Mouse (Mus musculus): ENCODE measurements around the gene Ddost.

Gene Ddost

GRCm38 (mm10) chr4:138335648-138336047 lies 31.1 kb downstream of the Ddost start:
- DNase-seq (ENCODE audit: low read depth in 2 of 2, low spot score in 2 of 2), result no peak

GRCm38 (mm10) chr4:138336876-138337275 lies 32.3 kb downstream of the Ddost start:
- no peak for DNase-seq (ENCODE audit: low read depth in 2 of 2, low spot score in 2 of 2)

- no peak for DNase-seq (ENCODE audit: low read depth in 2 of 2, low spot score in 2 of 2)
Measured at GRCm38 (mm10) chr4:138337341-138337740, 32.8 kb downstream of the Ddost start.

- DNase-seq (ENCODE audit: low read depth in 2 of 2, low spot score in 2 of 2), result peak in 1 of 2 experiments; percentile 26
Measured at GRCm38 (mm10) chr4:138339963-138340362, 35.4 kb downstream of the Ddost start.

- DNase-seq (ENCODE audit: low read depth in 2 of 2, low spot score in 2 of 2), result no peak
Measured at GRCm38 (mm10) chr4:138341393-138341792, 36.9 kb downstream of the Ddost start.

GRCm38 (mm10) chr4:138342048-138342447 lies 37.5 kb downstream of the Ddost start:
- no peak for DNase-seq (ENCODE audit: low read depth in 2 of 2, low spot score in 2 of 2)

- DNase-seq (ENCODE audit: low read depth in 2 of 2, low spot score in 2 of 2), result no peak
Measured at GRCm38 (mm10) chr4:138342778-138343177, 38.2 kb downstream of the Ddost start.

- no peak for DNase-seq (ENCODE audit: low read depth in 2 of 2, low spot score in 2 of 2)
Measured at GRCm38 (mm10) chr4:138343341-138343837, 38.9 kb downstream of the Ddost start.

GRCm38 (mm10) chr4:138344891-138345545 lies 40.5 kb downstream of the Ddost start:
- no peak for DNase-seq (ENCODE audit: low read depth in 2 of 2, low spot score in 2 of 2)

GRCm38 (mm10) chr4:138347280-138347679 lies 42.8 kb downstream of the Ddost start:
- DNase-seq (ENCODE audit: low read depth in 2 of 2, low spot score in 2 of 2), result no peak

- DNase-seq (ENCODE audit: low read depth in 2 of 2, low spot score in 2 of 2), result no peak
Measured at GRCm38 (mm10) chr4:138348716-138349115, 44.2 kb downstream of the Ddost start.

GRCm38 (mm10) chr4:138351821-138352220 lies 47.3 kb downstream of the Ddost start:
- DNase-seq (ENCODE audit: low read depth in 2 of 2, low spot score in 2 of 2), result no peak

GRCm38 (mm10) chr4:138352692-138353091 lies 48.2 kb downstream of the Ddost start:
- no peak for DNase-seq (ENCODE audit: low read depth in 2 of 2, low spot score in 2 of 2)

GRCm38 (mm10) chr4:138353438-138354171 lies 49.1 kb downstream of the Ddost start:
- no peak for DNase-seq (ENCODE audit: low read depth in 2 of 2, low spot score in 2 of 2)

- DNase-seq (ENCODE audit: low read depth in 2 of 2, low spot score in 2 of 2), result no peak
Measured at GRCm38 (mm10) chr4:138355496-138355895, 51.0 kb downstream of the Ddost start.

- DNase-seq (ENCODE audit: low read depth in 2 of 2, low spot score in 2 of 2), result no peak
Measured at GRCm38 (mm10) chr4:138356141-138356540, 51.6 kb downstream of the Ddost start.

- DNase-seq (ENCODE audit: low read depth in 2 of 2, low spot score in 2 of 2), result no peak
Measured at GRCm38 (mm10) chr4:138356551-138356950, 52.0 kb downstream of the Ddost start.

GRCm38 (mm10) chr4:138358176-138358575 lies 53.6 kb downstream of the Ddost start:
- DNase-seq (ENCODE audit: low read depth in 2 of 2, low spot score in 2 of 2), result no peak

- no peak for DNase-seq (ENCODE audit: low read depth in 2 of 2, low spot score in 2 of 2)
Measured at GRCm38 (mm10) chr4:138361370-138361821, 56.9 kb downstream of the Ddost start.
